Mouse (Mus musculus): ENCODE results near the gene Epha7. TPM values are rescaled to one million over a fixed set of nuclear protein-coding genes. Genes with fewer than 3 reads are reported as not detected.

The Epha7 gene
- polyA plus RNA-seq, 1 experiment, result 0.02 TPM

DNA sequence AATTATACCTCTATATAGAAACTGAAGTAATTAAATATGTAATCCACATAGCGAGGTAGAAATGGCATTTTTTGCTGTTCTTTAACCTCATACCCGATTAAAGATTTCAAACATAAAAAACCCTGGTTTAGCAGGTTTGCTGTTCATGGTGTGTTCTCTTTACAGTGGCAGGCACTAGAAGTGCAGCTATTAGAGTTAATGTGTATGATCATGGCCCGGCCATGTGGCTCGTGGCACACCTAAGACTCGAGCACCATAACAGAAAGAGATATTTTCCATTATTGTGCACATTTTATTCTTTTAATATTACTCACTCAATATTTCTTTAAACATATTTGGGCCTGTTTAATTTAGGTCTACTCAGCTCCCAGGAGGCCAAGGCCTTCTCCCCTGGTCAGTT lies 76.7 kb downstream of the Epha7 start:
- no peaks in the 10 kb centered on the region for H3K27me3 ChIP-seq (ENCODE audit: control insufficient read depth)
- no peak overlapping the region for H3K4me3 ChIP-seq (replicated peaks)
- TF ChIP-seq TAL1 (IDR thresholded peaks at IDR 0.05; ENCODE audit: low read length) (no peak), GATA1 (IDR thresholded peaks at IDR 0.05; ENCODE audit: low read length) (no peak)
- no peaks in the 10 kb centered on the region for H3K9me3 ChIP-seq (ENCODE audit: control insufficient read depth, low read length)
- H3K4me1 ChIP-seq (ENCODE audit: control insufficient read depth), result no peaks in the 10 kb centered on the region
- H3K36me3 ChIP-seq (ENCODE audit: control insufficient read depth), result no peaks in the 10 kb centered on the region

DNA sequence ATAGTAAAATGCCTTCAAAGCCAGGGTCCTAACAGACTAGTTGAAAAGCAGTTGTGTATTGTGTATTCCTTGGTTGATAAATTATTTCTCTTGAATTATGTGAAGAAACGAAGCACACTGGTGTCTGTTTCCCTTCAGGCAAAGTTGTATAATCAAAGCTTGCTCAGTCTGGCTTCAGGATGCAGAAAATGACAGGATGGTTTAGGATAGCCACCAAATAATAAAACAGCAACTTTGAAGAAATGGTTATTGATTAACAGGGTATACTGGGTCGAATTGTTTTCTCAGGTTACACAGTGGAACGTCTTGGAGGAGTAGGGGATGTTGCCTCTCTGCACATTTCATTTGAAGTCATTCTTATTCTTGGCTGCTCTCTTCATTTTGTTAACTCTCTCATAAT lies 77.2 kb downstream of the Epha7 start:
- H3K9me3 ChIP-seq (ENCODE audit: control insufficient read depth, low read length), result no peaks in the 10 kb centered on the region
- TF ChIP-seq TAL1 (IDR thresholded peaks at IDR 0.05; ENCODE audit: low read length), result no peak
- TF ChIP-seq GATA1 (IDR thresholded peaks at IDR 0.05; ENCODE audit: low read length), result no peak
- no peaks in the 10 kb centered on the region for H3K4me1 ChIP-seq (ENCODE audit: control insufficient read depth)
- no peaks in the 10 kb centered on the region for H3K36me3 ChIP-seq (ENCODE audit: control insufficient read depth)
- H3K4me3 ChIP-seq (replicated peaks), result no peak overlapping the region
- no peaks in the 10 kb centered on the region for H3K27me3 ChIP-seq (ENCODE audit: control insufficient read depth)

- H3K9me3 ChIP-seq (ENCODE audit: control insufficient read depth, low read length), result no peaks in the 10 kb centered on the region
- H3K4me3 ChIP-seq (replicated peaks), result no peak overlapping the region
- no peaks in the 10 kb centered on the region for H3K36me3 ChIP-seq (ENCODE audit: control insufficient read depth)
- TF ChIP-seq GATA1 (IDR thresholded peaks at IDR 0.05; ENCODE audit: low read length) (no peak), TAL1 (IDR thresholded peaks at IDR 0.05; ENCODE audit: low read length) (no peak)
- no peaks in the 10 kb centered on the region for H3K27me3 ChIP-seq (ENCODE audit: control insufficient read depth)
- H3K4me1 ChIP-seq (ENCODE audit: control insufficient read depth), result no peaks in the 10 kb centered on the region
These were observed 82.5 kb downstream of the Epha7 start for GRCm38 (mm10) chr4:28895480-28895879.

- no peak for TF ChIP-seq TAL1 (IDR thresholded peaks at IDR 0.05; ENCODE audit: low read length)
- no peak for TF ChIP-seq GATA1 (IDR thresholded peaks at IDR 0.05; ENCODE audit: low read length)
- no peaks in the 10 kb centered on the region for H3K27me3 ChIP-seq (ENCODE audit: control insufficient read depth)
- no peaks in the 10 kb centered on the region for H3K4me1 ChIP-seq (ENCODE audit: control insufficient read depth)
- H3K36me3 ChIP-seq (ENCODE audit: control insufficient read depth), result no peaks in the 10 kb centered on the region
- no peak overlapping the region for H3K4me3 ChIP-seq (replicated peaks)
- no peaks in the 10 kb centered on the region for H3K9me3 ChIP-seq (ENCODE audit: control insufficient read depth, low read length)
These were observed 86.4 kb downstream of the Epha7 start for GRCm38 (mm10) chr4:28899373-28899772.

DNA sequence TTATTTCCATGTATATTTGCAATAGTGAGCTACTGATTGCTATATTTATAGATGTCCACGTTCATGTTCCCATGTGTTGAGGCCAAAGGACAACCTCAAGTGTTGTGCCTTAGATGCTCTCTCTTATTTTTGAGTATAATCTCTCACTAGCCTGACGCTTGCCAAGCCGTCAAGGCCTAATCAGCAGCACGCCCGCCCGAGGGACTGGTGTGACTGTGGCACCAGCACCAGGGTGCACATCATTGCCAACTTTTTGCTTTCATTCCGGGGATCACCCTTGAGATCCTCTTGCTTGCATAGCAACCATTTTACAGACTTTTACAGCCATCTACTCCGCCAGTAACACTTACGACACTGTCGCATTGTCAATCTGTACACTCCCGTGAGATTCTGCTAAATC lies 86.9 kb downstream of the Epha7 start:
- no peaks in the 10 kb centered on the region for H3K36me3 ChIP-seq (ENCODE audit: control insufficient read depth)
- H3K9me3 ChIP-seq (ENCODE audit: control insufficient read depth, low read length), result no peaks in the 10 kb centered on the region
- TF ChIP-seq GATA1 (IDR thresholded peaks at IDR 0.05; ENCODE audit: low read length) (no peak), TAL1 (IDR thresholded peaks at IDR 0.05; ENCODE audit: low read length) (no peak)
- no peaks in the 10 kb centered on the region for H3K4me1 ChIP-seq (ENCODE audit: control insufficient read depth)
- H3K27me3 ChIP-seq (ENCODE audit: control insufficient read depth), result no peaks in the 10 kb centered on the region
- no peak overlapping the region for H3K4me3 ChIP-seq (replicated peaks)

- Histone ChIP-seq H3K4me3 (replicated peaks) (no peak overlapping the region), H3K27me3 (ENCODE audit: control insufficient read depth) (no peaks in the 10 kb centered on the region), H3K9me3 (ENCODE audit: control insufficient read depth, low read length) (no peaks in the 10 kb centered on the region), H3K4me1 (ENCODE audit: control insufficient read depth) (no peaks in the 10 kb centered on the region), H3K36me3 (ENCODE audit: control insufficient read depth) (no peaks in the 10 kb centered on the region)
- TF ChIP-seq TAL1 (IDR thresholded peaks at IDR 0.05; ENCODE audit: low read length) (no peak), GATA1 (IDR thresholded peaks at IDR 0.05; ENCODE audit: low read length) (no peak)
These were observed 88.6 kb downstream of the Epha7 start for GRCm38 (mm10) chr4:28901496-28901895.

DNA sequence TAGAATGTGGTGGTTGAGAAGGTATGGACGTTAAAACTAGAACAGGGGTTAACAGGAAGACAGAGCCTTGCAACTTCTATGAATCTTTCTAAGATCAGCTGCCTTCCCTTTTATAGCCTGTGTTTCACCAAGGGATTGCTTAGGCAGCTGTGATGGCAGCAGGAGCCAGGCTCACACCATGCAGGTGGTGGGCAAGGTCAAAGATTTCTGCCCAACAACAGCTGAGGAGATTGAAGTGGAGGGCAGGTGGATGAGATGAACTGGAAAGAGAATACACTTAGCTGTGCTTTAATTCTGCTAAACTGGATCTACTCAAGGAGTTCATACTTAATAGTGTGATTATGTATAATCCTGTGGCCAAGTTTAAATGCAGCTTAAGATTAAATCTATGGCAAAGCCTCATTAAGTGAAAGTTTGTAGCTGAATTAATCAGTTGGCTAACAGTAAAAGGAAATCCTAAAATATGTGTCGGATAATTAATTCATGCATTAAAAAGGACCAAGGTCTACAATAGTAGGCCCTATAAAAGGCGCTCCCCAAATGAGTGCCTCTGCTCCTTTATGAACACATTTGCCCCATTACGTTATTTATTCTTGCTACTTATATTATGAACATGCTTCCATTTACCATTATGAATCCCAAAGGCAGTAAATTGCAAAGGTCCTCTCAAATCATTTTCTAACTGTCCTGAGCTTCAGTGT lies 89.2 kb downstream of the Epha7 start:
- TF ChIP-seq GATA1 (IDR thresholded peaks at IDR 0.05; ENCODE audit: low read length) (no peak), TAL1 (IDR thresholded peaks at IDR 0.05; ENCODE audit: low read length) (no peak)
- Histone ChIP-seq H3K36me3 (ENCODE audit: control insufficient read depth) (no peaks in the 10 kb centered on the region), H3K4me1 (ENCODE audit: control insufficient read depth) (no peaks in the 10 kb centered on the region), H3K9me3 (ENCODE audit: control insufficient read depth, low read length) (no peaks in the 10 kb centered on the region), H3K4me3 (replicated peaks) (no peak overlapping the region), H3K27me3 (ENCODE audit: control insufficient read depth) (no peaks in the 10 kb centered on the region)

GRCm38 (mm10) chr4:28906985-28907384 lies 94.1 kb downstream of the Epha7 start:
- no peaks in the 10 kb centered on the region for H3K4me1 ChIP-seq (ENCODE audit: control insufficient read depth)
- H3K36me3 ChIP-seq (ENCODE audit: control insufficient read depth), result no peaks in the 10 kb centered on the region
- H3K9me3 ChIP-seq (ENCODE audit: control insufficient read depth, low read length), result no peaks in the 10 kb centered on the region
- no peak for TF ChIP-seq GATA1 (IDR thresholded peaks at IDR 0.05; ENCODE audit: low read length)
- no peak for TF ChIP-seq TAL1 (IDR thresholded peaks at IDR 0.05; ENCODE audit: low read length)
- H3K4me3 ChIP-seq (replicated peaks), result no peak overlapping the region
- H3K27me3 ChIP-seq (ENCODE audit: control insufficient read depth), result no peaks in the 10 kb centered on the region

DNA sequence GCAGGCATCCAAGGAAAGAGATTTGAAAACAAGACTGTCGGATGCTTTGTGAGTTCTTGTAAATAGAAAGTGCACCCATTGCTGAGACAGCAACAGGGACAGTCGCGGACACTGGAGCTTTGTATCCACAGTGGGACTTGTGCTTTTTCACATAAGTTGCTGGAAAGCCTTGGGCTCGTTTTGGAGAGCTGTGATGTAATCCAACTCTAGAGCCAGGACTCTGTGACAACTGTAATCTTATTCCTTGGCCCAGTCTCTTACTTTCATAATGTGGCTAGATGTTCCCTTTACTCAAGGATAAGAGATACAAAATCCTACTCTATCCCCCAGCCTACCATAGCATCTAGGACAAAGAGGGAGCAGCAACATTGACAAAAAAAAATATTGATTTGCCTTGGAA lies 97.2 kb downstream of the Epha7 start:
- TF ChIP-seq TAL1 (IDR thresholded peaks at IDR 0.05; ENCODE audit: low read length) (no peak), GATA1 (IDR thresholded peaks at IDR 0.05; ENCODE audit: low read length) (no peak)
- no peaks in the 10 kb centered on the region for H3K36me3 ChIP-seq (ENCODE audit: control insufficient read depth)
- no peak overlapping the region for H3K4me3 ChIP-seq (replicated peaks)
- no peaks in the 10 kb centered on the region for H3K27me3 ChIP-seq (ENCODE audit: control insufficient read depth)
- no peaks in the 10 kb centered on the region for H3K9me3 ChIP-seq (ENCODE audit: control insufficient read depth, low read length)
- no peaks in the 10 kb centered on the region for H3K4me1 ChIP-seq (ENCODE audit: control insufficient read depth)

DNA sequence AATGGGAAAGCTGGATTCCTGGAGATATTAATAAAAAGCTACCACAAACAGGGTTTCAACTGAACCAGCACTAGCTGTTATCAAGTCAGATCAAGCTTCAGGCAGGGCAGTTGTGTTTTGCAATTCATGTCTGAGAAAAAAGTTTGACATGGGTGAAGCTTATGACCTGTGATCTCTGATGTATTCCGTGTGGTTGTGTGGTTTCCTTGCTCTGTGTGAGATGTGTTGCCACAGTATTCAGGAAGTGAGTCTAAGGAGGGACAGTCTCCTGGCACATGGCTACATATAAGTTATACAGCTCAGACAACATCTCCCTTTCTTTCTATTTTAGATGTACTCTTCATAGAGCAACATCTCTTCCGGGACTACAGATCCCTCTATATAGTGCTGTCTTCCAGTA lies 99.1 kb downstream of the Epha7 start:
- Histone ChIP-seq H3K36me3 (ENCODE audit: control insufficient read depth) (no peaks in the 10 kb centered on the region), H3K4me1 (ENCODE audit: control insufficient read depth) (no peaks in the 10 kb centered on the region), H3K4me3 (replicated peaks) (no peak overlapping the region), H3K27me3 (ENCODE audit: control insufficient read depth) (no peaks in the 10 kb centered on the region), H3K9me3 (ENCODE audit: control insufficient read depth, low read length) (no peaks in the 10 kb centered on the region)
- TF ChIP-seq GATA1 (IDR thresholded peaks at IDR 0.05; ENCODE audit: low read length) (no peak), TAL1 (IDR thresholded peaks at IDR 0.05; ENCODE audit: low read length) (no peak)
